Mouse (Mus musculus): ENCODE results near the gene Tmem95.

GRCm38 (mm10) chr11:69883527-69884151 lies 5.8 kb upstream of the Tmem95 start:
- TF ChIP-seq CTCF (IDR thresholded peaks at IDR 0.05; ENCODE audit: insufficient read depth, low read depth, low read length) (no peak), POLR2A (IDR thresholded peaks at IDR 0.05; ENCODE audit: insufficient read depth, low read depth, low read length) (no peak)

Data from olfactory bulb, adult 2 months (tissue).